Mouse (Mus musculus): ENCODE measurements around the gene Cd86.

DNA sequence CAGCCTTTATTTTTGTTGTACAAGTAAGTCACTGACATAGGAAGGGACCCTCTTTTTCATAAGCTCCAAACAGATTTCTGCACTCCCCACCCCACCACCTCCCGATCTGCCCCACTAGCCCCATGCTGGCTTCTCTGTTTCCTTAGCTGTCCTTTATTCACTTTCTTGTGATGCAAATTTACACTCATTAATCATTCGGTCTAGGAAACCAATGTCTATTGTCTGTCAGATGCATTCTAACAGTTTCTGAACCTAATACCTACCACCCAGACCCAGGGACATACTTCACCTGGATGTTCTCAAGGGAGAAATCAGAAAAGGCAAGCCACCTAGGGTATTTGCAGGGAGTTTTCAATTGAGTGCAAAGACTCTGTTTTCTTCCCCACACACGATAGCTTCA, 16.6 kb downstream of the Cd86 start:
- TF ChIP-seq POLR2A (IDR thresholded peaks at IDR 0.05; ENCODE audit: low read depth, low read length): no peak
- TF ChIP-seq CTCF (IDR thresholded peaks at IDR 0.05; ENCODE audit: extremely low read depth, insufficient read length, insufficient replicate concordance, low read depth, low read length): no peak

All from small intestine, adult 2 months (tissue).